Mouse (Mus musculus) brain, adult 10 weeks (tissue): Measurements from ENCODE around the gene Rassf10. TPM values are rescaled to one million over a fixed set of nuclear protein-coding genes. Genes with fewer than 3 reads are reported as not detected.

Experiments
- polyA plus RNA-seq: library from polyadenylated mRNA; stranded (reverse); fragments of 350-450 nt; fragmentation: Illumina TruSeq; extraction: RNeasy Lipid Tissue Mini Kit (QIAGEN cat#74804); gene quantifications from one replicate; pipeline ENCODE4 v1.2.3, GENCODE M21; 2015; ENCODE audit warnings: low read depth, low replicate concordance

Gene Rassf10
- 0.68 TPM for polyA plus RNA-seq

DNA sequence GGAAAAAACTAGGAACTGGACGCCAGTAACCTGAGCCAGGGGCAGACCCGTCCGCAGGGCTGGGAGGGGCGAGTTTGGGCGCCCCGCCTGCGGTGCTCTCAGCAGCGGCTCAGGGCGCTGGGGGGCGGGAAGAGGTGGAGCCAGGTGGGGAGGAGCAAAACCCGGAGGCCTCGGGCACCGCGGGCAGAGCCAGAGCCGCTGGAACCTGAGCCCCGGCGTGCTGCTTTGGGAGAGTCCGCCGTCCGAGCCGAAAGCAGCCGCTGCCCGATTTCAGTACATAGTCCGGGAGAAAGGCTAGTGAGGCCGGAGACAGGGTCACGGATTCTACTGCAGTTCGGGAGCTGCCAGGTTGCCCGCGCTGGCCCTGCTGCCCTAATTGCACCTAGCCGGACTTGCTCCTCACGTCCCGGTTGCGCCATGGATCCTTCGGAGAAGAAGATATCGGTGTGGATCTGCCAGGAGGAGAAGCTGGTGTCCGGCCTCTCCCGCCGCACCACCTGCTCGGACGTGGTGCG is at the start of gene Rassf10:
Gene Rassf10, plus strand, starts transcription at position 186 of the 515 bp plus-strand sequence.

